Mouse (Mus musculus): Measurements from ENCODE around the gene Best1. TPM values are rescaled to one million over a fixed set of nuclear protein-coding genes. Genes with fewer than 3 reads are reported as not detected.

Best1 gene
- polyA plus RNA-seq, 1 experiment, result not detected

GRCm38 (mm10) chr19:10033211-10033973, 32.0 kb upstream of the Best1 start:
- no peaks in the 10 kb centered on the region for H3K9me3 ChIP-seq (ENCODE audit: control insufficient read depth, low read length)
- H3K36me3 ChIP-seq (ENCODE audit: control insufficient read depth), result peaks cover 100% of the 10 kb centered on the region
- no peak overlapping the region for H3K4me3 ChIP-seq (replicated peaks)
- TF ChIP-seq TAL1 (IDR thresholded peaks at IDR 0.05; ENCODE audit: low read length), result no peak
- no peaks in the 10 kb centered on the region; the same call in 1 of the 2 replicates for H3K27me3 ChIP-seq (ENCODE audit: control insufficient read depth)
- H3K4me1 ChIP-seq (ENCODE audit: control insufficient read depth), result peaks cover 56% of the 10 kb centered on the region

GRCm38 (mm10) chr19:10029746-10030145, 28.3 kb upstream of the Best1 start:
- H3K4me3 ChIP-seq (replicated peaks), result no peak overlapping the region
- H3K27me3 ChIP-seq (ENCODE audit: control insufficient read depth), result no peaks in the 10 kb centered on the region; the same call in 1 of the 2 replicates
- H3K36me3 ChIP-seq (ENCODE audit: control insufficient read depth), result peaks cover 100% of the 10 kb centered on the region
- H3K4me1 ChIP-seq (ENCODE audit: control insufficient read depth), result peaks cover 65% of the 10 kb centered on the region
- H3K9me3 ChIP-seq (ENCODE audit: control insufficient read depth, low read length), result no peaks in the 10 kb centered on the region
- no peak for TF ChIP-seq GATA1 (IDR thresholded peaks at IDR 0.05; ENCODE audit: low read length)
- no peak for TF ChIP-seq TAL1 (IDR thresholded peaks at IDR 0.05; ENCODE audit: low read length)

GRCm38 (mm10) chr19:10025169-10025875, 23.9 kb upstream of the Best1 start:
- Histone ChIP-seq H3K9me3 (ENCODE audit: control insufficient read depth, low read length) (no peaks in the 10 kb centered on the region), H3K27me3 (ENCODE audit: control insufficient read depth) (no peaks in the 10 kb centered on the region; the same call in 1 of the 2 replicates), H3K4me3 (replicated peaks) (no peak overlapping the region), H3K36me3 (ENCODE audit: control insufficient read depth) (peaks cover 100% of the 10 kb centered on the region), H3K4me1 (ENCODE audit: control insufficient read depth) (peaks cover 79% of the 10 kb centered on the region)
- TF ChIP-seq GATA1 (IDR thresholded peaks at IDR 0.05; ENCODE audit: low read length) (no peak), TAL1 (IDR thresholded peaks at IDR 0.05; ENCODE audit: low read length) (no peak)

GRCm38 (mm10) chr19:10023304-10023758, 21.9 kb upstream of the Best1 start:
- peaks cover 99% of the 10 kb centered on the region for H3K36me3 ChIP-seq (ENCODE audit: control insufficient read depth)
- no peak overlapping the region for H3K4me3 ChIP-seq (replicated peaks)
- H3K9me3 ChIP-seq (ENCODE audit: control insufficient read depth, low read length), result no peaks in the 10 kb centered on the region
- H3K4me1 ChIP-seq (ENCODE audit: control insufficient read depth), result peaks cover 89% of the 10 kb centered on the region
- TF ChIP-seq GATA1 (IDR thresholded peaks at IDR 0.05; ENCODE audit: low read length) (no peak), TAL1 (IDR thresholded peaks at IDR 0.05; ENCODE audit: low read length) (no peak)
- no peaks in the 10 kb centered on the region; the same call in 1 of the 2 replicates for H3K27me3 ChIP-seq (ENCODE audit: control insufficient read depth)

GRCm38 (mm10) chr19:10022414-10023303, 21.2 kb upstream of the Best1 start:
- peaks cover 99% of the 10 kb centered on the region for H3K36me3 ChIP-seq (ENCODE audit: control insufficient read depth)
- H3K27me3 ChIP-seq (ENCODE audit: control insufficient read depth), result no peaks in the 10 kb centered on the region; the same call in 1 of the 2 replicates

GRCm38 (mm10) chr19:10021981-10022380, 20.5 kb upstream of the Best1 start:
- Histone ChIP-seq H3K9me3 (ENCODE audit: control insufficient read depth, low read length) (no peaks in the 10 kb centered on the region), H3K4me3 (replicated peaks) (peak overlapping the region; percentile 14), H3K36me3 (ENCODE audit: control insufficient read depth) (peaks cover 99% of the 10 kb centered on the region), H3K27me3 (ENCODE audit: control insufficient read depth) (no peaks in the 10 kb centered on the region), H3K4me1 (ENCODE audit: control insufficient read depth) (peaks cover 94% of the 10 kb centered on the region)
- TF ChIP-seq TAL1 (IDR thresholded peaks at IDR 0.05; ENCODE audit: low read length) (no peak), GATA1 (IDR thresholded peaks at IDR 0.05; ENCODE audit: low read length) (no peak)

More at GRCm38 (mm10) chr19:10022414-10023303, 21.2 kb upstream of the Best1 start:
- Histone ChIP-seq H3K4me3 (replicated peaks) (peak overlapping the region; percentile 27), H3K9me3 (ENCODE audit: control insufficient read depth, low read length) (no peaks in the 10 kb centered on the region), H3K4me1 (ENCODE audit: control insufficient read depth) (peaks cover 92% of the 10 kb centered on the region)
- TF ChIP-seq GATA1 (IDR thresholded peaks at IDR 0.05; ENCODE audit: low read length), result no peak
- TF ChIP-seq TAL1 (IDR thresholded peaks at IDR 0.05; ENCODE audit: low read length), result no peak

GRCm38 (mm10) chr19:10019214-10019760, 17.9 kb upstream of the Best1 start:
- Histone ChIP-seq H3K4me1 (ENCODE audit: control insufficient read depth) (peaks cover 78% of the 10 kb centered on the region), H3K27me3 (ENCODE audit: control insufficient read depth) (no peaks in the 10 kb centered on the region), H3K9me3 (ENCODE audit: control insufficient read depth, low read length) (no peaks in the 10 kb centered on the region), H3K36me3 (ENCODE audit: control insufficient read depth) (peaks cover 93% of the 10 kb centered on the region), H3K4me3 (replicated peaks) (peak overlapping the region; percentile 68)
- TF ChIP-seq TAL1 (IDR thresholded peaks at IDR 0.05; ENCODE audit: low read length) (no peak), GATA1 (IDR thresholded peaks at IDR 0.05; ENCODE audit: low read length) (no peak)

- no peaks in the 10 kb centered on the region for H3K9me3 ChIP-seq (ENCODE audit: control insufficient read depth, low read length)
- H3K4me1 ChIP-seq (ENCODE audit: control insufficient read depth), result peaks cover 78% of the 10 kb centered on the region
- no peaks in the 10 kb centered on the region for H3K27me3 ChIP-seq (ENCODE audit: control insufficient read depth)
- H3K4me3 ChIP-seq (replicated peaks), result peak overlapping the region; percentile 68
- TF ChIP-seq TAL1 (IDR thresholded peaks at IDR 0.05; ENCODE audit: low read length) (no peak), GATA1 (IDR thresholded peaks at IDR 0.05; ENCODE audit: low read length) (no peak)
- peaks cover 85% of the 10 kb centered on the region for H3K36me3 ChIP-seq (ENCODE audit: control insufficient read depth)
Observed at GRCm38 (mm10) chr19:10018527-10018818, 17.0 kb upstream of the Best1 start.
